Mouse (Mus musculus): Measurements from ENCODE around the gene Ahdc1. TPM values are rescaled to one million over a fixed set of nuclear protein-coding genes. Genes with fewer than 3 reads are reported as not detected.

Gene Ahdc1
- polyA plus RNA-seq, 1 experiment from 2014 or later, result 7.0 TPM

DNA sequence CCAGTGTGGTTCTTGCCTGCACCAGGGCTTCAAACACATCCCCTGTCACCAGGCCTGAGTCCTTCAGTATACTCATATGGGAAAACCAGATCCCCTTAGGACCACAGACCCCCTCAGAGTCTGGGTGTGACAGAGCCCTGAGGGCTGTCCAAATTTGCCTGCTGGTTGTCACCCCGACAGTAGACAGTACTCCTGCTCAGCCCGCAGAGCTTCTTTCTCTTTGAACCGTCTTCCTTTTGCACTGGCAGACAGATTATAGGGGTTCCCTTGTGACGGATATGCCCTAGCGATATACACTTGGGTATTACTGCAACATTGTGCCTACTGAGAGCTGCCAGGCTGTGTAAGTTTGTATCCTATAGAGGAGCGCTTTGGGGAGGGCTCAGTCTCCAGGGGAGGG lies 29.4 kb upstream of the Ahdc1 start:
- Histone ChIP-seq H3K27me3 (ENCODE audit: control insufficient read depth, insufficient read depth, low read length) (peaks cover 6% of the 10 kb centered on the region; the same call in 1 of the 2 replicates), H3K4me1 (ENCODE audit: control insufficient read depth, insufficient read depth, low read length) (peaks cover 28% of the 10 kb centered on the region), H3K9ac (ENCODE audit: low read depth, low read length) (no peak overlapping the region), H3K36me3 (ENCODE audit: control insufficient read depth, insufficient read depth, low read length) (no peaks in the 10 kb centered on the region), H3K4me2 (no peak overlapping the region), H3K4me3 (ENCODE audit: low read depth, low read length) (no peak overlapping the region), H3K9me3 (replicated peaks; ENCODE audit: control insufficient read depth, low read length) (no peaks in the 10 kb centered on the region), H3K27ac (ENCODE audit: low read depth, low read length) (no peak overlapping the region)
- 72% methylated on average over 6 of the region's 6 CpGs for WGBS (ENCODE audit: insufficient replicate concordance)
- ATAC-seq (replicated peaks; ENCODE audit: insufficient number of reproducible peaks, low FRiP score, low TSS enrichment), result no peak

DNA sequence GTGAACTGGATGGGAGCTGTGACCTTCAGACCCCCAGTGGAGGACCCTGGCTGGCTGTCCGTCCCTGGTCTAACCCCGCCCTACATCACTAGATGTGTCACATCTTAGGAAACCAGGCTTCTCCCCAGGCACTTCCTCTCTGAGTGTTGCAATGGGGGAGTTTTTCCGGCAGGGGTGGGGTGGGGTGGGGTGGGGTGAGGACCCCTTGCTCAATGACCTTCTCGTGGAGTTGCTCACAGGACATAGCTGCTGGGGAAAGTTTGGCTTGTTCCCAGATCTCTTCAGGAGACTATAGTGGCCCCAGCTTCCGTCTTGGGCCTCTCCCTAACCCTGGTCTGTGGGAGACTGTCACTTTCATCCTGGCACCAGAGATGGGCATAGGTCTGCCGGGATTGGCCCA lies 28.1 kb upstream of the Ahdc1 start:
- 52% methylated on average over 6 of the region's 6 CpGs for WGBS (ENCODE audit: insufficient replicate concordance)
- Histone ChIP-seq H3K4me1 (ENCODE audit: control insufficient read depth, insufficient read depth, low read length) (peaks cover 35% of the 10 kb centered on the region), H3K27me3 (ENCODE audit: control insufficient read depth, insufficient read depth, low read length) (no peaks in the 10 kb centered on the region), H3K9me3 (replicated peaks; ENCODE audit: control insufficient read depth, low read length) (no peaks in the 10 kb centered on the region), H3K9ac (ENCODE audit: low read depth, low read length) (no peak overlapping the region), H3K4me3 (ENCODE audit: low read depth, low read length) (no peak overlapping the region), H3K27ac (ENCODE audit: low read depth, low read length) (peak overlapping the region; percentile 1; the same call in 1 of the 2 replicates), H3K4me2 (no peak overlapping the region), H3K36me3 (ENCODE audit: control insufficient read depth, insufficient read depth, low read length) (no peaks in the 10 kb centered on the region)
- ATAC-seq (replicated peaks; ENCODE audit: insufficient number of reproducible peaks, low FRiP score, low TSS enrichment), result no peak

DNA sequence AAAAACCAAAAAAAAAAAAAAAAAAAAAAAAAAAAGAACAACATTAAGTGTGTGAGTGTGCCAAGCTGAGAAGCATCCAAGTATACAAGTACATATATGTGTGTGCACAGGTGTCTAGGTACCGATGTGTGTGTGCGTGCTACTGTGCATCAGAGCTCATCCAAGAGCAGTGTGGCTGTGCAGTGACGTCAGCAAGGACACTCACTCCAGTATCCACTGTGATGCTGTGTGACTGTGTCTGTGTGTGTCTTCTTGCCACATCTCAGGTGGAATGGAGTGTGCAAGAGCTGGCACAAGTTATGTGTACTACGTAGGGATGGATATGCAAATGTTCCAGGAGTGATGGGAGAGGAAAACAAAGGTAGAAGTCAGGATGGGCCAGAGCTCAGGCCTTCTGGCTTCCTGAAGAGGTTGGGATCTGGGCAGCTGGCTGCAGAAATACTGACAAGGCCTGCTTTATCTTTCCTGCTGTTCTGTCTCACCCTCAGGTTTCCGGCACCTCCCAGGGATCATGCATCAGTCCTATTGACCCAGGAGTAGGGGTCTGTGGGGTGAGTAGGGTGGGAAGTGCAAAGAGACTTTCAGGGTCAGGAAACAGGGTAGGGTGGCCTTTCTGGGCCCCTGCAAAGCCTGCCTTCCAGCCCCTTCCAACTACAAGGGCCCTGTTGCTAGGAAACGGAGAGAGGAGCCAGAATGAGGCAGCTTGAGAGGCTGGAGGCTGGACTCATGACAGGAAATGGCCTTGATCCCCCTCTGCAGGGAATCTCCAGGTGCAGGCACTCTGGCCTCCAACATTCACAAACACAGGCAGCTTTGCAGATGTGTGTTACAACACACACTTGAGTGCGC lies 27.2 kb upstream of the Ahdc1 start:
- Histone ChIP-seq H3K9ac (ENCODE audit: low read depth, low read length) (no peak overlapping the region), H3K27me3 (ENCODE audit: control insufficient read depth, insufficient read depth, low read length) (no peaks in the 10 kb centered on the region), H3K36me3 (ENCODE audit: control insufficient read depth, insufficient read depth, low read length) (no peaks in the 10 kb centered on the region), H3K4me1 (ENCODE audit: control insufficient read depth, insufficient read depth, low read length) (peaks cover 35% of the 10 kb centered on the region), H3K4me3 (ENCODE audit: low read depth, low read length) (no peak overlapping the region), H3K9me3 (replicated peaks; ENCODE audit: control insufficient read depth, low read length) (no peaks in the 10 kb centered on the region), H3K4me2 (no peak overlapping the region), H3K27ac (ENCODE audit: low read depth, low read length) (peak overlapping the region; percentile 84)
- 49% methylated on average over 7 of the region's 7 CpGs for WGBS (ENCODE audit: insufficient replicate concordance)
- ATAC-seq (replicated peaks; ENCODE audit: insufficient number of reproducible peaks, low FRiP score, low TSS enrichment), result peak; percentile 49; the same call in 1 of the 2 replicates

DNA sequence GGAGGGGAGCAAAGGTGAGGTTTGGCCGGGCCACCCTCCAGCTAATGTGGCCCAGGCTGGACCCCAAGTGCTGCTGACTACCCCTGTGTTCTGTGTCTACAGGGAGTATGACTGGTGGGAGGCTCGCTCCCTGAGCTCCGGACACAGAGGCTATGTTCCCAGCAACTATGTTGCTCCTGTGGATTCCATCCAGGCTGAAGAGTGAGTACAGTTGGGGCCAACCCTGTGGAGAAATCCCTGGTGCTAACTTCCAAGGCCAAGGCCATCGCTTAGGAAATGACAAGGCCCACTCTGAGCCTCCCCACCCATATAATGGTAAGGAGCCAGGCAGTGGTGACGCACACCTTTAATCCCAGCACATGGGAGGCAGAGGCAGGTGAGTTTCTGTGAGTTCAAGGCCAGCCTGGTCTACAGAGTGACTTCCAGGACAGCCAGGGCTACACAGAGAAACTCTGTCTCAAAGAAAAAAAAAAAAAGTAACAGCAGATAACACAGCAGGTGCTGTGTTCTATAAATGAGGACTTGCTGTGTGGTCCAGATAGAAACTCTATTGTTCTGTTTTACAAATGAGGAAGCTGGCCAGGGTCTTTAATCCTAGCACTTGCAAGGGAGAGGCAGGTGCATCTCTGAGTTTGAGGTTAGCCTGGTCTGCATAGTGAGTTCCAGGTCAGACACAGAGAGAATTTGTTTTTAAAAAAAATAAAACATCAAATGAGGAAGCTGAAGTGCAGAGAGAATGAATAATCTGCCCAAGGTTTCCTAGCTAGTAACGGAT lies 22.3 kb upstream of the Ahdc1 start:
- H3K4me1 ChIP-seq (ENCODE audit: control insufficient read depth, insufficient read depth, low read length), result peaks cover 26% of the 10 kb centered on the region
- no peaks in the 10 kb centered on the region for H3K9me3 ChIP-seq (replicated peaks; ENCODE audit: control insufficient read depth, low read length)
- H3K4me2 ChIP-seq, result no peak overlapping the region
- no peaks in the 10 kb centered on the region for H3K27me3 ChIP-seq (ENCODE audit: control insufficient read depth, insufficient read depth, low read length)
- no peaks in the 10 kb centered on the region for H3K36me3 ChIP-seq (ENCODE audit: control insufficient read depth, insufficient read depth, low read length)
- WGBS (ENCODE audit: insufficient replicate concordance), result 89% methylated on average over 6 of the region's 6 CpGs
- H3K4me3 ChIP-seq (ENCODE audit: low read depth, low read length), result no peak overlapping the region
- H3K27ac ChIP-seq (ENCODE audit: low read depth, low read length), result no peak overlapping the region
- no peak for ATAC-seq (replicated peaks; ENCODE audit: insufficient number of reproducible peaks, low FRiP score, low TSS enrichment)
- H3K9ac ChIP-seq (ENCODE audit: low read depth, low read length), result no peak overlapping the region

DNA sequence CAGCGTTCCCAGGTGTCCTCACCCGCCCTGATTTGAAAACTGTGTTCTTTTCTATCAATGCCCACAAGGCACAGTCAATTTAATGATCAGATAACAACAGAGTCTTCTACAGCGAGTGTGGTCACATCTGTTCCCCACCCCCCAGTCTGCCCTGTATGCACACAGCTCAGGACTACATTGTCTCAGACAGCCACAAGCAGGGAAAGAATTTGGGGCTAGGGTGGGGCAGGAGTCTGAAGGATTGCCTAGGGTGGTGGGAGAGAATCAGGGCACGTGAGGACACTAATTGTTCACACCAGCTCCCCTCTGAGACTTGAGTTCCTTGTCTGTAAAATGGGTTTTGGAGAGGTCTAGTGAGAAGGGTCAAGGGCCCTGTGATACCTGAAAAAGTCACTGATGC lies 17.5 kb upstream of the Ahdc1 start:
- H3K9me3 ChIP-seq (replicated peaks; ENCODE audit: control insufficient read depth, low read length), result no peaks in the 10 kb centered on the region
- 52% methylated on average over 4 of the region's 4 CpGs for WGBS (ENCODE audit: insufficient replicate concordance)
- H3K4me3 ChIP-seq (ENCODE audit: low read depth, low read length), result no peak overlapping the region
- H3K9ac ChIP-seq (ENCODE audit: low read depth, low read length), result no peak overlapping the region
- H3K27me3 ChIP-seq (ENCODE audit: control insufficient read depth, insufficient read depth, low read length), result no peaks in the 10 kb centered on the region
- H3K4me1 ChIP-seq (ENCODE audit: control insufficient read depth, insufficient read depth, low read length), result peaks cover 4% of the 10 kb centered on the region; the same call in 1 of the 2 replicates
- no peak overlapping the region for H3K27ac ChIP-seq (ENCODE audit: low read depth, low read length)
- no peak overlapping the region for H3K4me2 ChIP-seq
- no peak for ATAC-seq (replicated peaks; ENCODE audit: insufficient number of reproducible peaks, low FRiP score, low TSS enrichment)
- no peaks in the 10 kb centered on the region for H3K36me3 ChIP-seq (ENCODE audit: control insufficient read depth, insufficient read depth, low read length)

DNA sequence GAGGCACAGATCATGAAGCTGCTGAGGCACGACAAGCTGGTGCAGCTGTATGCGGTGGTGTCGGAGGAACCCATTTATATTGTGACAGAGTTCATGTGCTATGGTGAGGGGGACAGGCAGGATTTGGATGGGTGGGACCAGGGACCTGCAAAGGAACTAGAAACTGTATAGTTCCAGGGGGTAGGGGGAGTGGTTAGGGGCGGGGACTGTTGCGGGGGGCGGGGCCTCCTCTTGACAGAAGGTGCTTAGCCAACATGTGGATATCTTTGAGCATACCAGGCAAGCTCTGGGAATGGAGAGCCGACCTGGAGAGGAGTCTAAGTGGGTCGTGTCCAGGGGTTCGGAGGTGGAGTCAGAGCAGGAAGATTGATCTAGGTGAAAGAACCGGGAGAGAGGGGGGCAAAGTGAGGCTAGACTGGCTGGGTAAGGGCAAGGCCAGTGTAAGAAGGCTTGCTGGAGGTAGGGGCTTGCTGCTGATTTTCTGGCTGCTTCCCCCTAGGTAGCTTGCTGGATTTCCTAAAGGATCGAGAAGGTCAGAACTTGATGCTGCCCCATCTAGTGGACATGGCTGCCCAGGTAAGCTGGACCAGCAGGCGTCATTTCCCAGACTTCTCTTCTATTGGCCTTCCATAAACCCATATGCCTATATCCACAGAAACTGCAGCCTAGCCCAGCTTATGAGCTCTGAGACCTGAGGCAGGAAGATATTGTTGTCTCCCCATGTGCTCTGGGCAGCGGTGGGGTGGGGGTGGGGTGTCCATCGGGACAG lies 13.4 kb upstream of the Ahdc1 start:
- Histone ChIP-seq H3K9me3 (replicated peaks; ENCODE audit: control insufficient read depth, low read length) (no peaks in the 10 kb centered on the region), H3K9ac (ENCODE audit: low read depth, low read length) (no peak overlapping the region), H3K4me1 (ENCODE audit: control insufficient read depth, insufficient read depth, low read length) (peaks cover 5% of the 10 kb centered on the region), H3K36me3 (ENCODE audit: control insufficient read depth, insufficient read depth, low read length) (no peaks in the 10 kb centered on the region), H3K4me3 (ENCODE audit: low read depth, low read length) (no peak overlapping the region), H3K27me3 (ENCODE audit: control insufficient read depth, insufficient read depth, low read length) (no peaks in the 10 kb centered on the region), H3K27ac (ENCODE audit: low read depth, low read length) (no peak overlapping the region), H3K4me2 (no peak overlapping the region)
- ATAC-seq (replicated peaks; ENCODE audit: insufficient number of reproducible peaks, low FRiP score, low TSS enrichment), result no peak
- 45% methylated on average over 14 of the region's 14 CpGs for WGBS (ENCODE audit: insufficient replicate concordance)

DNA sequence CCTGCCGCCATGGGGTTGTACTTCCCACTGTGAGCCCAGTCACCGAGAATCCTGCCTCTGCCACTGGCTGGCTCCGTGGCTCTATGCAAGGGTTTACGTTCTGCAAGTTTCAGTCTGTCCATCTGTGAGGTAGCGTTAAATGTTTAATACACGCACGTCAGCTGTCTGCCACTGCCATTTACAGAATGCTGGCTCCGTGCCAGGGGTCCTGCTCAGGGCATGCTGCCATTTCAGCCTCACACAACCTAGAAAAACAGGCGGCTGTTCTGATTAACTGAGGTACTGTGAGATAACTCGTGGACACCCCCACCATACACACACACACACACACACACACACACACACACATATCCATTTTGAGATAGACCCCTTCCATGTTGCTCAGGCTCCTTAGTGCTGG lies 8.2 kb upstream of the Ahdc1 start:
- ATAC-seq (replicated peaks; ENCODE audit: insufficient number of reproducible peaks, low FRiP score, low TSS enrichment), result 0 out of 2 replicates have a peak, but pooled peaks have one; percentile 31
- peaks cover 21% of the 10 kb centered on the region for H3K4me1 ChIP-seq (ENCODE audit: control insufficient read depth, insufficient read depth, low read length)
- no peak overlapping the region for H3K9ac ChIP-seq (ENCODE audit: low read depth, low read length)
- H3K4me3 ChIP-seq (ENCODE audit: low read depth, low read length), result no peak overlapping the region
- peak overlapping the region; percentile 86 for H3K27ac ChIP-seq (ENCODE audit: low read depth, low read length)
- H3K9me3 ChIP-seq (replicated peaks; ENCODE audit: control insufficient read depth, low read length), result no peaks in the 10 kb centered on the region
- H3K4me2 ChIP-seq, result peak overlapping the region; percentile 38; the same call in 1 of the 2 replicates
- H3K36me3 ChIP-seq (ENCODE audit: control insufficient read depth, insufficient read depth, low read length), result no peaks in the 10 kb centered on the region
- no peaks in the 10 kb centered on the region for H3K27me3 ChIP-seq (ENCODE audit: control insufficient read depth, insufficient read depth, low read length)
- WGBS (ENCODE audit: insufficient replicate concordance), result 19% methylated on average over 10 of the region's 10 CpGs

DNA sequence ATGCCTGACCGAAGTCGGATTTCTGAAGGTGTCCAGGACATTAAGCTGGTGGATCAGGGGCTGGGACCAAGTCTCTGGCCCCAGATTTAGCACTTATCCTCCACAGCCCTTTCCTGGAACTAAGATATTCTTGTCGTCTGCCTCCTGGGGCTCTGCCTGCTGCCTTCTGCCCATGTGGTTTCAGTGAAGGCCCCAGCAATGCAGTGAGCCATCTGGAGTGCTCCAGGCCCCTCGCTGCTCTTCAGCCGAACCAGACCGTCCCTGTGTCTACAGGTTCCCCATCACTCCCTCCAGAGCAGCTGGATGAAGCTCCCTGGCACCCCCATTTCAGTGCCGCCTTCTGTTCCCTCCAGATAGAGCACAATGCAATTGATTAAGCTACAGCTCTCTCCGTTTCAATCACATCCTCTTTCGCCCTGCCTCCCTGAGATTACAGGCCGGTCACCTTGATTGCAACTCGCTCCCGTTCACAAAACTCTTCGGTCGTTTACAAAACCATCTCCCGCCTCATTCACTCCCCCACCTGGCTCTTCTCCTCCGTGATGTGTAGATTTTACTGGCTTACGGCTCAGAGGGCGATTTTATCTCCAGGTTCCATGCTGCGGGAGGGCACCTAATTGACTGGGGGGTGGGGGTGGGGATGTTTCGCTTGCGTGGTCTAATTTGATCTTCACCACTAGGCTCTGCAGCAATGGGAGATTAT lies 7.6 kb upstream of the Ahdc1 start:
- Histone ChIP-seq H3K27me3 (ENCODE audit: control insufficient read depth, insufficient read depth, low read length) (no peaks in the 10 kb centered on the region), H3K9me3 (replicated peaks; ENCODE audit: control insufficient read depth, low read length) (no peaks in the 10 kb centered on the region), H3K4me2 (peak overlapping the region; percentile 22), H3K36me3 (ENCODE audit: control insufficient read depth, insufficient read depth, low read length) (no peaks in the 10 kb centered on the region), H3K4me3 (ENCODE audit: low read depth, low read length) (no peak overlapping the region), H3K9ac (ENCODE audit: low read depth, low read length) (peak overlapping the region; percentile 54), H3K4me1 (ENCODE audit: control insufficient read depth, insufficient read depth, low read length) (peaks cover 25% of the 10 kb centered on the region), H3K27ac (ENCODE audit: low read depth, low read length) (peak overlapping the region; percentile 86)
- WGBS (ENCODE audit: insufficient replicate concordance), result 24% methylated on average over 21 of the region's 21 CpGs
- ATAC-seq (replicated peaks; ENCODE audit: insufficient number of reproducible peaks, low FRiP score, low TSS enrichment), result 0 out of 2 replicates have a peak, but pooled peaks have one; percentile 16

Measured in heart, embryonic 11.5 days (tissue).